Mouse (Mus musculus) brain, embryonic 14.5 days (tissue): ENCODE data around the gene Mcl1.

ENCODE experiments used
- CTCF ChIP-seq: fragments of 200-500 bp; IDR thresholded peaks from 2 replicates; pipeline ENCODE4 v1.5.1; 2012; ENCODE audit warnings: inconsistent platforms, mild to moderate bottlenecking, moderate library complexity, borderline replicate concordance; ENCODE audit not compliant: insufficient read depth, insufficient read length; ENCODE audit errors: extremely low read depth
- POLR2A ChIP-seq: fragments of 200-500 bp; IDR thresholded peaks from 2 replicates; pipeline ENCODE4 v1.6.1; 2012; ENCODE audit warnings: mild to moderate bottlenecking, inconsistent platforms, borderline replicate concordance; ENCODE audit not compliant: poor library complexity, insufficient read depth, insufficient read length, severe bottlenecking; ENCODE audit errors: extremely low read depth

- TF ChIP-seq CTCF (no peak), POLR2A (no peak)
Measured at GRCm38 (mm10) chr3:95651391-95652203, 7.0 kb upstream of the Mcl1 start.
